Mouse (Mus musculus): ENCODE measurements around the gene Smpdl3a. TPM values are rescaled to one million over a fixed set of nuclear protein-coding genes. Genes with fewer than 3 reads are reported as not detected.

Gene Smpdl3a
- 15.9 and 18.3 TPM in 2 replicates for polyA plus RNA-seq (2012; rRNA removed)

DNA sequence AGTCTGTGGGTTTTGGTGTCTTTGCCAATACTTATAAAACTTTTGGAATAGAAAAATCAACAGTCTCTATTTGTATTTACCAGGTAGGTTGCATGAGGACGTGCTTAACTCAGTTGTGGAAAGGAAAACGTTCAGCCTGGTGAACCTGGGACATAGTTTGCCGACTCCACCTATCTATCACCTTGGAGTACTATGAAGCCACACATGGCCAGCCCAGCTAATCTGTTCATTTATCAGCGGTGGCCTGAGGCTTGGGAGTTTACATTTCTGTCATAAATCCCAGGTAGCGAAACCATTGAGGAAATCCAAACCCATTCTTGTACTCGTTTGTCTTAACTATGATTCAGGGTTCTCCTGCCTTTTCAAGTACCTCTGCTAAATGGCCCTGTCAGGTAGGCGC is at the start of gene Smpdl3a:
Gene Smpdl3a (plus strand): TSS at position 318 of the 400 bp plus-strand sequence.
- TF ChIP-seq POLR2A (IDR thresholded peaks at IDR 0.05; ENCODE audit: borderline replicate concordance, extremely low read depth, insufficient read depth, insufficient read length, poor library complexity, severe bottlenecking) (no peak), CTCF (IDR thresholded peaks at IDR 0.05; ENCODE audit: borderline replicate concordance, extremely low read depth, insufficient read depth, insufficient read length) (no peak)

DNA sequence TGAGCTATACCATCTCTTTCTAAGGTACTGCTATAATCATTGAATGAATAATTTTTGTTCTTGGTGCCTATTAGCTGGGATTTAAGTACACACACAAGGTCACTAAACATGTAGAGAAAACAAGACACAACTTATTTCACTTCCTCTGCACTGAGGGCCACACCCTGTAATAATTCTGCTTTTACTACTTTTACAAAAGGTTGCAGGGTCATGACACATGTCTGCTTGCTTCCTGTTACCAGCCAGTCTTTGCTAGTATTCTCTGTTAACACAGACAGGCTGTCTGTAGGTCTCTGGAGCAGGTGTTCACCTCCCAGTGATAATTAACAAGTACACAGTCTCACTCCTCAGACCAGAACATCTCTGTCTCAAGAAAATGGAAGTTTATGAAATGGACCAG is 48.7 kb upstream of the Smpdl3a start:
- TF ChIP-seq POLR2A (IDR thresholded peaks at IDR 0.05; ENCODE audit: borderline replicate concordance, extremely low read depth, insufficient read depth, insufficient read length, poor library complexity, severe bottlenecking) = no peak
- no peak for TF ChIP-seq CTCF (IDR thresholded peaks at IDR 0.05; ENCODE audit: borderline replicate concordance, extremely low read depth, insufficient read depth, insufficient read length)
- no peak for DNase-seq (ENCODE audit: low read depth)

More for the DNA sequence above, at the start of gene Smpdl3a:
- DNase-seq (ENCODE audit: low read depth) = no peak

DNA sequence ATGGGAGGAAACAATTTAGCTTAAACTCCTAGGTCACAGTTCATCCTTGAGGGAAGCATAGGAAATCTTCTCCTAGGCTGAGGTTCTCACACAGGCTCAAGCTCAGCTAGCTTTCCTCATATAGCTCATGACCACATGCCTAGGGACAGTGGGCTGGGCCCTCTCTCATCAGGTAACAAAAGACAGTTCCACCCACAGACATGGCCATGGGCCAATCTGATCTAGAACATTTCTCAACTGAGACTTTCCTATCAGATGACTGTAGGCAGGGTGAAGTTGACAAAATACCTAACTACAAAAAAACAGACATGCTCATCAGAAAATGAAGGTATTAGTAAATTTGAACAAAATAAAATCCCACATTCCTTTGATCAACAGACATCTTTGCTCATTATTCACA is 47.0 kb upstream of the Smpdl3a start:
- DNase-seq (ENCODE audit: low read depth) = no peak

DNA sequence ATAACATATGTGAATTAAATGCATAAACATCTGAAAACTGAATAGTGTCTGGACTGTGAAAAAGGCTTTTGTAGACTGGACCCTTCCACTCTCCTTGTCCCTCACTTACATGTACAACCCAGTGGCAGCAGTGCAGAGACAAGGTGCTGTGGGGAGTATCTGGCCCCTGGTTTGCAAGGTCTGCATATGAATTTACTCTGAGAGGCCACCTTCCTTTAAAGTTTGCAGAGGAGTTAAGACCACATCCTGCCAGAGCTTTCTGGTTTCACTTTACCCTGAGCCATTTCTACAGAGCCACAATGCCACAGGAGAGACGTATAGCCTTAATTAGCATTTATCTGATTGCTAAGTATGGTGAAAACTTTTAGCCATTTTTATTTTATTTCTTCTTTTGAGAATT is 40.8 kb upstream of the Smpdl3a start:
- no peak for DNase-seq (ENCODE audit: low read depth)
- no peak for TF ChIP-seq POLR2A (IDR thresholded peaks at IDR 0.05; ENCODE audit: borderline replicate concordance, extremely low read depth, insufficient read depth, insufficient read length, poor library complexity, severe bottlenecking)
- no peak for TF ChIP-seq CTCF (IDR thresholded peaks at IDR 0.05; ENCODE audit: borderline replicate concordance, extremely low read depth, insufficient read depth, insufficient read length)

More for the DNA sequence above, 47.0 kb upstream of the Smpdl3a start:
- TF ChIP-seq POLR2A (IDR thresholded peaks at IDR 0.05; ENCODE audit: borderline replicate concordance, extremely low read depth, insufficient read depth, insufficient read length, poor library complexity, severe bottlenecking) (no peak), CTCF (IDR thresholded peaks at IDR 0.05; ENCODE audit: borderline replicate concordance, extremely low read depth, insufficient read depth, insufficient read length) (no peak)

DNA sequence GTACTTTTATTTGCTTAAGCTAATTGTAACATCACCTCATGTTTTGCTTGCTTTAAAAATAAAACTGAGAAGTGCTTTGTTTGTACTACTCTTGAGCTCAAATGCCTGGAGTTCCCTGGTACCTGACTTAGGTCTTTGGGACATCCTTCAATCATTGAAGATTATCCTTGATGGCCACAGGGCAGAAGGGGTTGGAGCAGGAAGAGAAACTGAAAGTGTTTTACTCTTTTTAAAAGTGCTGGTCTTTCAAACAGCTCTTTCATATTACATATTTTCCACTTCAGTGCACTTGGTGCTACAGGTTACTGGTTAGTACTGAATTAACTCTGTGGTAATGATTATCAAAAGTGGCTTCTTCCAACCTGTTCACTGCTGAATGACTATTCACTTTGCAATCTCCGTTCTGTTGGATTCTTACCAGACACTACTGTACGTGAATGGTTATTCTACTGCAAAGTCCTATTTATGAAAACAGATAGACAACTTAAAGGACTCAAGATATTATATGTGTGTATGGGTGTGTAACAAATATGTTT is 38.9 kb upstream of the Smpdl3a start:
- TF ChIP-seq POLR2A (IDR thresholded peaks at IDR 0.05; ENCODE audit: borderline replicate concordance, extremely low read depth, insufficient read depth, insufficient read length, poor library complexity, severe bottlenecking) (no peak), CTCF (IDR thresholded peaks at IDR 0.05; ENCODE audit: borderline replicate concordance, extremely low read depth, insufficient read depth, insufficient read length) (no peak)

DNA sequence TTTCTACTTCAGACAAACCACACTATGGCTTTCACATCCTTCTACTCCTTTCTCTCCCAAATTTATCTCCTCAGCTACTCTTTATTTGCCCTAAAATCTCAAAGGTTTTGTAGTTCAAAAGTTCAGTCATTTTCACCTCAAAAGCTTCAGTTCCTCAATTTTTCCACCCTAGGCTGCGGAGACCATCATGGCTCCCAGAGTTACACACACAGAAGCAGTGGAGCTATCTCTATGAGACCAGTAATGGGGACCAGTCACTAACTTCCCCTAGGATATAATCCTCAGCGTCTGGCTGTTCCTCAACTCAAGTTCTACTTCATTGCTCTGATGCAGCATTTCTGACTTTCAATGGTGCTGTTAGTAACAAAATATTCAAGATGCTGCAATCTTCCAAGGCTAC is 35.1 kb upstream of the Smpdl3a start:
- no peak for TF ChIP-seq POLR2A (IDR thresholded peaks at IDR 0.05; ENCODE audit: borderline replicate concordance, extremely low read depth, insufficient read depth, insufficient read length, poor library complexity, severe bottlenecking)
- TF ChIP-seq CTCF (IDR thresholded peaks at IDR 0.05; ENCODE audit: borderline replicate concordance, extremely low read depth, insufficient read depth, insufficient read length) = no peak
- DNase-seq (ENCODE audit: low read depth) = no peak

More for the DNA sequence above, 38.9 kb upstream of the Smpdl3a start:
- DNase-seq (ENCODE audit: low read depth) = no peak

DNA sequence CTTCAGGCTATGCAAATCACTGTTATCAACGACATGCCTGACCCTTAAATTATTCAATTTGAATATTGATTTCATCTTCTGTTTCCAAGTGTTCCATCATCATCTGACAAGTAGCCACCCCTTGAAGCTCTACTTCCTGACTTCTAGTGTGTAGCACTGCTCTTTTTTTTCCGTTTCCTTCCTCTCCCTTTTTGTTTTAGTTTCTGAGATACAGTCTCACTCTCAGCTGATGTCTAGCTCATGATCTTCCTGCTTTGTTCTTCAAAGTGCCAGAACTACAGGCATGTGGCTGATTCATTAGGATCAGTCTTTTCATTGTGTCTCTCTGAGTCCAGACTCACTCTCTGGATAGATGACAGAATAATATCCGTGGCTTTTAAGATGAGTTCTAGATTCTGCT is 33.4 kb upstream of the Smpdl3a start:
- no peak for DNase-seq (ENCODE audit: low read depth)
- TF ChIP-seq POLR2A (IDR thresholded peaks at IDR 0.05; ENCODE audit: borderline replicate concordance, extremely low read depth, insufficient read depth, insufficient read length, poor library complexity, severe bottlenecking) (no peak), CTCF (IDR thresholded peaks at IDR 0.05; ENCODE audit: borderline replicate concordance, extremely low read depth, insufficient read depth, insufficient read length) (no peak)

DNA sequence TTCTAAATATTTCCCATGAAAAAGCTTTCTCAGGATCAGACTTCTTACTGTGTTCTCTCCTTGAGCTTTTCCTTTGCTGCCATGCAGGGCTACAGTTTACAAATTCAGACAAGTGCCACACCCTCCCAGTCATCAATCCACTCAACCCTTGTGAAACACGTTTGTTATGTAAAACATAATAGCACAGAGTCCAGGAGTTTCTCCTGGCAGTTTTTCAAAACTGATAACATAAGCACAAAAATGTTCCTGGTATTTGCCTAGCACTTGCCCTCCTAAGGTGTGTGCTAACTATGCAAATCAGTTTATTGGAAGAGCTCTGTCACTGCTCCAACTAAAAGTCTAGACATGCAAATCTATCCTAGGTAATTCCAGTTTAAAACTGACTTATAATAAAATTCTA is 31.1 kb upstream of the Smpdl3a start:
- DNase-seq (ENCODE audit: low read depth) = no peak
- TF ChIP-seq POLR2A (IDR thresholded peaks at IDR 0.05; ENCODE audit: borderline replicate concordance, extremely low read depth, insufficient read depth, insufficient read length, poor library complexity, severe bottlenecking) = no peak
- no peak for TF ChIP-seq CTCF (IDR thresholded peaks at IDR 0.05; ENCODE audit: borderline replicate concordance, extremely low read depth, insufficient read depth, insufficient read length)

DNA sequence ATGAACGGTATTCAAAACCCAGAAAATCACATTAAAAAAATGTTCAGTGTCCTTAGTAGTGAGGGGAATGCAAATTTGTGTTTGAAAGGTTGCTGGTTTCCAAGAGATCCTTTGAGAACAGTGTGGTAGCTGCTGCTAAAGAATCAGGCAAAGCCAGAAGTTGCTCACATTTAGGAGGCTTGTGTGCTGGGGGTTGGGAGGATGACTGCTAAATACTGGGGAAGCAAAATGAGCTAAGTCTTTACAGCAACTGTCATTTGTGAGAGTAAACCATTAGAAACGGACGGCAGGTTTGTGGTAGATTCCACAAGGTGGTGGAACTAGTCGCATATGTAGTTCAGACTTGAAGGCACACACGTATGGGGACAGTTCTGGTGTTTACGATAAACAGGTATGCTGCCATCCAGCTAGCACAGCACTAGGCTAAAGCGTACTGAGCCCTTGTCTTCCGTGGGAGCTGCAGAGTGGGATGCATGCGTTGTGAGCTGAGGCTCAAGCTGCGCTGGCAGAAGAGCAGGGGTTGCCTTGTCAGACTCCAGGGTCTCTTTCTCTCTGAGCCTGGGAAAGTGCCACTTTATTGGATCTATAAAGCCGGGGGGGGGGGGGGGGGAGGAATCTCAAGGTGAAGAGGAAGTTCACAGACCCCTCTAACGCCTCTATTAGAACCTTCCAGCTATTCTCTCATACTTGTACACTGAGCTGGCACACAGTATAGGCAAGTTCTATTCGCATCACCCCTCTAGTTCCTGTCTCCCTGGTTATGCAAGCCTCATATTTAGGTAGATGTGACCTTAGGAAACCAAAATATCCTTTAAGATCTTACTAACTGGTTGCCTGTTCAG is 10.6 kb upstream of the Smpdl3a start:
- no peak for TF ChIP-seq POLR2A (IDR thresholded peaks at IDR 0.05; ENCODE audit: borderline replicate concordance, extremely low read depth, insufficient read depth, insufficient read length, poor library complexity, severe bottlenecking)
- peak; percentile 85 for DNase-seq (ENCODE audit: low read depth)

DNA sequence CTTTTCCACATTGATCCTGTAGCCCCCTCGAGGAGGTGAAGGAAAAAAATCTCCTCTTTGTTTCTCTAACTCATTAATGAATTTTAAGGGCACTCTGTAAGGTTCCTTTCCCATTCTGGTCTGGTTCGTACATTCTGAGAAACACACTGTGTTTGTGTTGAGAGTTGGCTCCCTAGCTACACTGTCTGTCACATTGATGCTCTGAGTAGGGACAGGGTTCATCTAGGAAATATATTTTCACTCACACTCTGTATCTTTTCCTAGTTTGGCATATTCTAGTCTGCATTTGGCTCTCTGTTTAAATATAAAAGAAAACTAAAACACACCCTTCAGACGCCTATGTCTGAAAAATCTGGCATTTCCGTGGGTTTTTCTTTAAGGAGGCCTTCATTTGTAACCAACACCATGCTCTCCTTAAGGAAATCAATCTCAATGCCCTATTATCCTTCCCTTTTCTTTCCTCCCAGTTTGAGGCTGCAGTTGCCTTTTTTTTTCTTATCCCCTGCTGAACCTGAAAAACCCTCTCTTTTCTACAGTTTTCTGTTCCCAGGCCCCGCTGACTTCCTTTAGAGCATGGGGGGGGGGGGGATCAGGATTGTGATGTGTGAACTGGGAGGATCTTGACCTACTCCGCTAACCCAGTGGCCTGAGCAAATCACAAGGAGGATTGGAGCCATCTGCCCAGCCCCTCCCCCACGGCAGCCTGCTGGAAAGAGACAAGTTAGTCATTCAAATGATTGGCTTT is 9.8 kb upstream of the Smpdl3a start:
- DNase-seq (ENCODE audit: low read depth) = peak; percentile 98
- TF ChIP-seq POLR2A (IDR thresholded peaks at IDR 0.05; ENCODE audit: borderline replicate concordance, extremely low read depth, insufficient read depth, insufficient read length, poor library complexity, severe bottlenecking) = no peak
- TF ChIP-seq CTCF (IDR thresholded peaks at IDR 0.05; ENCODE audit: borderline replicate concordance, extremely low read depth, insufficient read depth, insufficient read length) = no peak

DNA sequence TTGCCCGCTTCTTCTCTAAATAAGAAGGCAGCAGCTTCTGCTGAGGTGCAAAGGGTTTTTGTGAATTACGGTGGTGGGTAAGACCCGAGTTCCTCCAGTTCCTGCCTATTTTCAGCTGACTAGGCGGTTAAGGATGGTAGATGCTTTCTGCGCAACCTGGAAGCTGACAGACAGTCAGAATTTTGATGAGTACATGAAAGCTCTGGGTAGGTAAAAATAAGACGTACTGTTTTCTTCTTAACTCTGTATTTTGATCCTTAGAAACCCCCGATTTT is 9.3 kb upstream of the Smpdl3a start, which contains the start of gene Fabp7:
Gene Fabp7 (plus strand): TSS at position 6 of the 275 bp plus-strand sequence.
- no peak for DNase-seq (ENCODE audit: low read depth)
- TF ChIP-seq POLR2A (IDR thresholded peaks at IDR 0.05; ENCODE audit: borderline replicate concordance, extremely low read depth, insufficient read depth, insufficient read length, poor library complexity, severe bottlenecking) (peak; percentile 55; the same call in 1 of the 2 replicates), CTCF (IDR thresholded peaks at IDR 0.05; ENCODE audit: borderline replicate concordance, extremely low read depth, insufficient read depth, insufficient read length) (no peak)
